Mouse (Mus musculus) hindbrain, embryonic 16.5 days (tissue): ENCODE results near the gene Tenm3. TPM values are rescaled to one million over a fixed set of nuclear protein-coding genes. Genes with fewer than 3 reads are reported as not detected.

Experiments
- ATAC-seq: fragments of 200-750 bp; cut with Nextera tagmentation; 2 replicates; pipeline ENCODE4 v1.8.0; 2017; ENCODE audit warnings: moderate TSS enrichment, moderate library complexity
- H3K27ac ChIP-seq: fragments of 300-500 bp; sonication (generic); 2 replicates; pipeline ENCODE4 v1.5.1; 2014; ENCODE audit warnings: low read depth, mild to moderate bottlenecking, control low read depth, low read length, moderate library complexity
- H3K27me3 ChIP-seq: fragments of 300-500 bp; sonication (generic); replicated peaks from 2 replicates; pipeline ENCODE4 v1.6.1; 2014; ENCODE audit warnings: low read length; ENCODE audit not compliant: control insufficient read depth, insufficient read depth
- H3K36me3 ChIP-seq: fragments of 300-500 bp; sonication (generic); 2 replicates; pipeline ENCODE4 v1.6.1; 2014; ENCODE audit warnings: mild to moderate bottlenecking, low read length, moderate library complexity, mixed read lengths; ENCODE audit not compliant: control insufficient read depth, insufficient read depth
- H3K4me1 ChIP-seq: fragments of 300-500 bp; sonication (generic); 2 replicates; pipeline ENCODE4 v1.6.1; 2014; ENCODE audit warnings: low read depth, low read length; ENCODE audit not compliant: control insufficient read depth, insufficient read depth
- H3K4me2 ChIP-seq: fragments of 300-500 bp; sonication (generic); 2 replicates; pipeline ENCODE4 v1.6.1; 2014; ENCODE audit warnings: mild to moderate bottlenecking, low read length, control low read depth, moderate library complexity
- H3K4me3 ChIP-seq: fragments of 300-500 bp; sonication (generic); 2 replicates; pipeline ENCODE4 v1.5.1; 2014; ENCODE audit warnings: mild to moderate bottlenecking, low read length, control low read depth, moderate library complexity
- H3K9ac ChIP-seq: fragments of 300-500 bp; sonication (generic); 2 replicates; pipeline ENCODE4 v1.6.1; 2014; ENCODE audit warnings: low read depth, mild to moderate bottlenecking, control low read depth, low read length, moderate library complexity
- H3K9me3 ChIP-seq: fragments of 300-500 bp; sonication (generic); 2 replicates; pipeline ENCODE4 v1.6.1; 2014; ENCODE audit warnings: mild to moderate bottlenecking, low read length, moderate library complexity; ENCODE audit not compliant: control insufficient read depth
- WGBS: fragments of 180-500 bp; shearing (Covaris S2); extraction: QIAGEN DNeasy Blood & Tissue Kit; methylation state at CpG from one replicate; pipeline ENCODE4 v1.1.7; 2014; 5-methylcytosine and 5-hydroxymethylcytosine counted together
- polyA plus RNA-seq: library from polyadenylated mRNA; unstranded; fragments of >200 nt; fragmentation: Nextera tagmentation; extraction: Ambion mirVana; gene quantifications from 2 replicates; pipeline ENCODE4 v1.2.1, GENCODE M21; 2015

Gene Tenm3
- polyA plus RNA-seq, 1 experiment from 2014 or later, result 24.2 TPM

DNA sequence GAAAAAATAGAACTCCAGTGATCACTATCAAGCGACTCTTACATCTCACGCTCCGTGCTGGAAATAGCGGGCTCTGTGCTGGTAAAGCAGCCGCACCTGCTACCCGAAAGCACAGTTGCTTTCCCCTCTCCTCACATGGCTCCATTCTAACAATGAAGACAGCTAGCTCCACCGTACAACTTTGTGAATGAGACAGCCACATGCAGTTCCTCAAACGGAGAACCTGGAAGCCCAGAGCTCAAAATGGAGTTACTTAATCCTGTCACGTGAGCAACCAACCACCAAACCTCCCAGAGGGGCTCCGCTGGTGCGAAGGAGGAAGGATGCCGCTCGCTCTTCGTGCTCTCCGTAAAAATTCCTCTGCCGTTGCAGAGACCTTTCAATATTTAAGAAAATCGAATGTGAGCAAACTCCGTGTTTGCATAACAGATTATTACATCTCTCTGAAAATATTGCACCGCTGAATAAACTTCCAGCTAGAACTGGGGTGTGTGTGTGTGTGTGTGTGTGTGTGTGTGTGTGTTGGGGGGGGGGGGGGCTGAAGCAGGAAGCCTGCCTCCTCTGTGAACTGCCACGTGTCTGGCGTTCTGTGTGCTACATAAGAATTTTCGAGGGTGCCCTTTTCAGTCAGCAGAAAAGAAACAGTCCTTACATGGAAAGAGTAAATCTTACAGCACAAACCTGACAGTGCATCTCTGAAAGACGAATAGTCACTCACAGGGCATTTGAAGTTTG lies 103.4 kb downstream of the Tenm3 start:
- Histone ChIP-seq H3K4me2 (peak overlapping the region; percentile 54), H3K9me3 (no peaks in the 10 kb centered on the region), H3K4me3 (peak overlapping the region; percentile 25), H3K27ac (no peak overlapping the region), H3K4me1 (no peaks in the 10 kb centered on the region), H3K9ac (peak overlapping the region; percentile 17; the same call in 1 of the 2 replicates), H3K36me3 (no peaks in the 10 kb centered on the region), H3K27me3 (no peaks in the 10 kb centered on the region)
- peak; percentile 69; the same call in 1 of the 2 replicates for ATAC-seq
- WGBS, result 45% methylated on average over 23 of the region's 23 CpGs

DNA sequence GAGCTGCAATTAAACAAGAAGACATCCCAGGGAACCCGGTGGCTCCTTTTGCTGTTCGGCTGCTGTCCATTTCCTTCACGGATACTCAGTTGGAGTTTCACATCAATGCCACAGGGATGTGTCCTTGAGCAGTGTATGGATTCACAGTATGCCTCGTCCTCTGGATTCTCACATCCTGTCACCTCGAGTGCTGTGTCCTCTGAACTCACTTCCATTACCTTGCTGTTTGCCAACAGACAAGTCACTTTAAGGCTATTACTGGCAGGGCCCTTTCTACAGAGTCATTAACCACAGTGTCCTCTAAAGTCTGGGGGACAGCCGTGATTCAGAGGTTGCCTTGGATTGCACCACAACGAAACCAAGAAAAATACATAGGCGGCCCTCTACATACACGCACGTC lies 110.0 kb downstream of the Tenm3 start:
- WGBS, result 81% methylated on average over 10 of the region's 10 CpGs
- Histone ChIP-seq H3K27me3 (no peaks in the 10 kb centered on the region), H3K9me3 (no peaks in the 10 kb centered on the region), H3K9ac (no peak overlapping the region), H3K4me3 (no peak overlapping the region), H3K36me3 (no peaks in the 10 kb centered on the region), H3K4me2 (no peak overlapping the region), H3K4me1 (no peaks in the 10 kb centered on the region), H3K27ac (no peak overlapping the region)
- ATAC-seq, result no peak

DNA sequence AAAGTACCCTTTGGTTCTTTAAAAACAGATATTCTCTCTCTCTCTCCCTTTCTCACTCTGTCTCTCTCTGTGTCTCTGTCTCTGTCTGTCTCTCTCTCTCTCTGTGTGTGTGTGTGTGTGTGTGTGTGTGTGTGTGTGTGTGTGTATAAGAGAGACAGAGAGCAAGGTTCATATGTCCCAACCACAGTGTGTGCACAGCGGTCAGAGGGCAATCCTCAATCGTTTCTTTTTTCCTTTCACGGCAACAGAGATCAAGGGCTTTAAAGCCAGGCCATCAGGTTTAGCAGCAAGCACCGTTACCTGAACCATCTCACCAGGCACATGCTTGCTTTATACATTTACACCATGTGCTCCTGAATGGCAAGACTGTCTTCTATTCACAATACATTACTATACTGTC lies 110.7 kb downstream of the Tenm3 start:
- Histone ChIP-seq H3K27ac (no peak overlapping the region), H3K9ac (no peak overlapping the region), H3K36me3 (no peaks in the 10 kb centered on the region), H3K9me3 (no peaks in the 10 kb centered on the region), H3K4me1 (no peaks in the 10 kb centered on the region), H3K4me3 (no peak overlapping the region), H3K27me3 (no peaks in the 10 kb centered on the region), H3K4me2 (no peak overlapping the region)
- WGBS, result 78% methylated on average over 4 of the region's 4 CpGs
- ATAC-seq, result no peak

DNA sequence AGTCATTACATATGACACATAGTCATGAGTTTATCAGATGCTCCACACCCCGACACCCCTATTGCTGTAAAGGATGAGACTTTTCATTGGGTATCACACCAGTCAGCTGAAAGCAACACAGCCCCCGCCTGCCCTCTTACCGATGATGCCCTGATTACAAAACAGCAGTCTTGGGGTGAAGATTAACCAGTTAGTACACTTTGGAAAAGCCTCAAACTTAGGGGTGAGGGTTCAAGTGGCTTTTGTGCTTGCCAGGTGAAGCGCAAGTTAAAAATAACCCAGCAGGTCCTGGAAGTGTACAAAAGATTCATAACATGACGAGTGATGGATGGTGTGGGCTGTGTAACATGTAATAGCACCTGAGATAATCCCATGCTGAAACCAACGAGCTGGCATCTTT lies 113.0 kb downstream of the Tenm3 start:
- Histone ChIP-seq H3K27ac (no peak overlapping the region), H3K27me3 (no peaks in the 10 kb centered on the region), H3K9me3 (no peaks in the 10 kb centered on the region), H3K9ac (no peak overlapping the region), H3K4me2 (no peak overlapping the region), H3K36me3 (no peaks in the 10 kb centered on the region), H3K4me3 (no peak overlapping the region), H3K4me1 (no peaks in the 10 kb centered on the region)
- 77% methylated on average over 6 of the region's 6 CpGs for WGBS
- ATAC-seq, result no peak

DNA sequence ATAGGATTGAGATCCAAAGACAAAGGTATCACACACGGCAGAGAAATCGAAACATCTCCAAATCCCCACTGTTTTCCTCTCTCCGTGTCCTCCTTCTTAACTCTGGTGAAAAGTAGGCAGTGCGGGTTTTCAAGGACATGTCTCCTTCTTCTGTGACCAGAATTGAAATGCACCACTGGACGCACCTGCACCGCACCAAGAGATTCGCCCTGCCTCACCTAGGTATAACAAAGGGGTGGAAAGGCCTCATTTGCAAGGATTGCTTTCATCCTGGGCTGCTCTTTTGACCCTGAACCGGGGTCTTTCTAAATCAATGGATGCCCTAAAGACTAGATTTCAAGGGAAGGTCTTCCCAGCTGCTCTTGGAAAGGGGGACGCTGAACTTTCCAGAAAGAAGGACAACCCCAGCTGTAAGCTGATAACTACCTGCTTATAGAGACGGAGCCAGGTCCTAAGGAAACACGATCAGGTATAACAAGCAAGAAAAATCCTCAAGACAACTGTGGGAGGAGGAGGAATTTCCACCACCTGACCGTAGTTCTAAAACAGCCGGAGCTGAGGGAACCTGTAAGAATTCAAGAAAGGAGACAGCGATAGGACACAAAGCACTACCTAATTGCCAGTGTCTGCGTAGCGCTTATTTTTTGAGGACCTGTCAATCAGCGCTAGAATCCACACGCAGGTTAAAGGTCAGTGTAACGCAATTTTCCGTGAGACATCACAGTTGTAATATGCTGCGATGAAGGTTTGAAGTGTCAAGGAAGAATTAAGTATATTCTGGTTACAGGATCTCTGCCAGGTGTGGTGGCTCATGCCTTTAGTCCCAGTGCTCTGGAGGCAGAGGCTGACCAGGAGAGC lies 114.7 kb downstream of the Tenm3 start:
- Histone ChIP-seq H3K36me3 (no peaks in the 10 kb centered on the region), H3K4me1 (no peaks in the 10 kb centered on the region), H3K9ac (no peak overlapping the region), H3K27me3 (no peaks in the 10 kb centered on the region), H3K27ac (no peak overlapping the region), H3K4me3 (no peak overlapping the region), H3K4me2 (no peak overlapping the region), H3K9me3 (no peaks in the 10 kb centered on the region)
- no peak for ATAC-seq
- WGBS, result 79% methylated on average over 21 of the region's 21 CpGs

DNA sequence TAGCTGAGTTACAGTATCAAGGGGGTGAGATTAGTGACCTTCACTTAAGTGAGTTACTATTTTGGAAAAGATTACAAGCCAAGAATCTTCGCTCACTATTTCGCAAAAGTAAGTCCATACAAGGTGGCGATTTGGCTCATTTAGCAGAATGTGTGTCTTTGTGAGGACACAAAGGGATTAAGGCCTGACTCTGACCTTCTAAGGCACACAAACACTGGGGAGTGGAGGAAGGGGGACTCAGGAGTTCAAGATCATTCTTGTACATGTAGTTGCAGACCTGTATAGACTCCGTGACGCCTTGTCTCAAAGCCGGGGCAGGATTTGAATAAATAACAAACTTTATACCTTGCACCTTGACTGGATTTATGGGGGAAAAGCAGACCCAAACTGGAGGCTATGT lies 115.7 kb downstream of the Tenm3 start:
- no peaks in the 10 kb centered on the region for H3K9me3 ChIP-seq
- H3K4me1 ChIP-seq, result no peaks in the 10 kb centered on the region
- H3K9ac ChIP-seq, result no peak overlapping the region
- no peak overlapping the region for H3K27ac ChIP-seq
- no peak overlapping the region for H3K4me3 ChIP-seq
- ATAC-seq, result no peak
- WGBS, result 98% methylated on average over 6 of the region's 6 CpGs
- no peak overlapping the region for H3K4me2 ChIP-seq
- H3K27me3 ChIP-seq, result no peaks in the 10 kb centered on the region
- no peaks in the 10 kb centered on the region for H3K36me3 ChIP-seq

DNA sequence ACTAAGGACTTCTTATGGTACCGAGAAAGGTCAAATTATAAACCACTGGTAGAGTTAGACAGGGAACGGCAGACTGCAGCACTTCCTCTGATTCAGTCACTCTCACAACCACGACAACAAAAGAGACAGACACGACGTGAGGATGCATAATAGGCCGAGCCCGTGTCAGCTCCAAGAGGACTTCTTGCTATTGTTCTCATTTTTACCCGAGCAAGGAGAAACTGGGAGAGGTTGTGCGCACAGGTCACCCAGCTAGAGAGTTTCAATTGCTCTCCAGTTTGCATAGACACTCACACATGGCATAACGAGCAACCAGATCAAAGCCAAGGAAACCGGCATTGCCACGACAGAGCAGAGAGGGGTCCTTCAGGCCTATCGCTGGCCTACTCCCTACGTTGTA lies 121.0 kb downstream of the Tenm3 start:
- H3K27me3 ChIP-seq, result no peaks in the 10 kb centered on the region
- no peaks in the 10 kb centered on the region for H3K36me3 ChIP-seq
- 19% methylated on average over 14 of the region's 14 CpGs for WGBS
- no peak overlapping the region for H3K9ac ChIP-seq
- ATAC-seq, result no peak
- no peaks in the 10 kb centered on the region for H3K9me3 ChIP-seq
- 0 out of 2 replicates have a peak overlapping the region, but pooled peaks have one; percentile 10 for H3K4me2 ChIP-seq
- H3K4me3 ChIP-seq, result no peak overlapping the region
- peaks cover 5% of the 10 kb centered on the region; the same call in 1 of the 2 replicates for H3K4me1 ChIP-seq
- no peak overlapping the region for H3K27ac ChIP-seq

DNA sequence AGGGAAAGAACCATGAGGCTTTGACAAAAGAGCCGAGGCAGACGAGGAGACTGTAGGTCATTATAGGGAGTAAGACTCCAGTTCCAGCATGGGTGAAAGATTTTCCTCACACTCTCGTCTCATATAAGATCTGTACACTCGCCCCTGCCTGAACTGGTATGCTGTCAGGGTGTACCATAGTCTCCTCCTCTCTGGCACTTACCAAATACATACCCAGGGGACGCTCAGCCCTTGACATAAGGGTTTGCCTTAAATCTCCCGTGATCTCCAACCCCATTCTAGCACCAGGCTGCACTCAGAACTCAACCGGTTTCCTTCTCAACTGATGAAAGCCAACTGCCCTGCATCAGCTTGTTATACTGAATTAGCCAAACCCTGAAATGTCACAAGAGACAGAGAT lies 121.4 kb downstream of the Tenm3 start:
- WGBS, result 76% methylated on average over 7 of the region's 7 CpGs
- Histone ChIP-seq H3K36me3 (no peaks in the 10 kb centered on the region), H3K4me3 (no peak overlapping the region), H3K27ac (no peak overlapping the region), H3K27me3 (no peaks in the 10 kb centered on the region), H3K4me2 (no peak overlapping the region), H3K4me1 (peaks cover 5% of the 10 kb centered on the region; the same call in 1 of the 2 replicates), H3K9me3 (no peaks in the 10 kb centered on the region), H3K9ac (no peak overlapping the region)
- no peak for ATAC-seq

DNA sequence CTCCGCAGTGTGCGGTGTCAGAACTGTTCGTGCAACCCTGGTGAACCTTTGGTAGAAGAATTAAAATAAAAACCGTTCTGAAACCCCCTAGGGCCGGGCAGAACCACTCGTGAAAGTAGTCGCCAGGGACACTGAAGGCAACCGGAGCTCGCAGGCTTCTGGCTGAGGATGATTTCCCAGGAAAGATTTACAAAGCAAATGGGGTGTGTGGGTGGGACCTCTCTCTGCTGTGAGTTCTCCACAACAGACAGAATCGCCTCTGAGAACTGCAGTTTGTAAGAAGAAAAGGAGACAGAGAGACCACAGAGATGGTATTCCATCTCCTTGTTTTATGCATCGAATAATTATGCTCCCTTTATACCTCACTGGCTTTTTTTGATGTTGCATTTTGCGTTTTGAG lies 122.4 kb downstream of the Tenm3 start:
- ATAC-seq, result no peak
- no peaks in the 10 kb centered on the region for H3K9me3 ChIP-seq
- H3K4me2 ChIP-seq, result no peak overlapping the region
- H3K27ac ChIP-seq, result no peak overlapping the region
- WGBS, result 93% methylated on average over 12 of the region's 12 CpGs
- no peak overlapping the region for H3K4me3 ChIP-seq
- no peak overlapping the region for H3K9ac ChIP-seq
- H3K36me3 ChIP-seq, result no peaks in the 10 kb centered on the region
- H3K4me1 ChIP-seq, result peaks cover 5% of the 10 kb centered on the region; the same call in 1 of the 2 replicates
- H3K27me3 ChIP-seq, result no peaks in the 10 kb centered on the region
